Mouse (Mus musculus) neural tube, embryonic 15.5 days (tissue): Measurements from ENCODE around the gene E130114P18Rik. TPM values are rescaled to one million over a fixed set of nuclear protein-coding genes. Genes with fewer than 3 reads are reported as not detected.

Experiments
- ATAC-seq: fragments of 200-750 bp; cut with Nextera tagmentation; 2 replicates; pipeline ENCODE4 v1.8.0; 2017; ENCODE audit warnings: mild to moderate bottlenecking, moderate TSS enrichment, moderate library complexity; ENCODE audit not compliant: low FRiP score
- H3K27ac ChIP-seq: fragments of 300-500 bp; sonication (generic); replicated peaks from 2 replicates; pipeline ENCODE4 v1.5.1; 2015; ENCODE audit warnings: mild to moderate bottlenecking, inconsistent platforms
- H3K27me3 ChIP-seq: fragments of 300-500 bp; sonication (generic); replicated peaks from 2 replicates; pipeline ENCODE4 v1.6.1; 2015; ENCODE audit warnings: inconsistent platforms
- H3K36me3 ChIP-seq: fragments of 300-500 bp; sonication (generic); 2 replicates; pipeline ENCODE4 v1.6.1; 2015; ENCODE audit warnings: inconsistent platforms
- H3K4me1 ChIP-seq: fragments of 300-500 bp; sonication (generic); 2 replicates; pipeline ENCODE4 v1.6.1; 2015; ENCODE audit warnings: inconsistent platforms
- H3K4me2 ChIP-seq: fragments of 300-500 bp; sonication (generic); 2 replicates; pipeline ENCODE4 v1.6.1; 2015; ENCODE audit warnings: inconsistent platforms, mild to moderate bottlenecking, moderate library complexity
- H3K4me3 ChIP-seq: fragments of 300-500 bp; sonication (generic); replicated peaks from 2 replicates; pipeline ENCODE4 v1.5.1; 2015; ENCODE audit warnings: mild to moderate bottlenecking, inconsistent platforms
- H3K9ac ChIP-seq: fragments of 300-500 bp; sonication (generic); replicated peaks from 2 replicates; pipeline ENCODE4 v1.6.1; 2015; ENCODE audit warnings: mild to moderate bottlenecking, inconsistent platforms
- H3K9me3 ChIP-seq: fragments of 300-500 bp; sonication (generic); replicated peaks from 2 replicates; pipeline ENCODE4 v1.6.1; 2016; ENCODE audit warnings: inconsistent platforms
- WGBS: fragments of 180-500 bp; shearing (Covaris S2); methylation state at CpG from one replicate; pipeline ENCODE4 v1.1.7; 2015; ENCODE audit warnings: mixed read lengths; 5-methylcytosine and 5-hydroxymethylcytosine counted together
- polyA plus RNA-seq: library from polyadenylated mRNA; unstranded; fragments of >200 nt; fragmentation: Nextera tagmentation; extraction: Ambion mirVana; gene quantifications from 2 replicates; pipeline ENCODE4 v1.2.1, GENCODE M21; 2015

Gene E130114P18Rik
- polyA plus RNA-seq, 1 experiment from 2014 or later = 18.4 TPM

GRCm38 (mm10) chr4:97582796-97583430 is 195.0 kb downstream of the E130114P18Rik start:
- Histone ChIP-seq H3K27ac (peak overlapping the region; percentile 75), H3K27me3 (no peaks in the 10 kb centered on the region), H3K4me1 (peaks cover 17% of the 10 kb centered on the region; the same call in 1 of the 2 replicates), H3K4me2 (peak overlapping the region; percentile 45), H3K9ac (peak overlapping the region; percentile 5; the same call in 1 of the 2 replicates), H3K4me3 (peak overlapping the region; percentile 29), H3K9me3 (no peaks in the 10 kb centered on the region), H3K36me3 (no peaks in the 10 kb centered on the region)
- 29% methylated on average over 15 of the region's 15 CpGs for WGBS
- ATAC-seq = peak; percentile 57; the same call in 1 of the 2 replicates

GRCm38 (mm10) chr4:97582064-97582415 is 195.8 kb downstream of the E130114P18Rik start:
- Histone ChIP-seq H3K4me2 (peak overlapping the region; percentile 45), H3K4me1 (peaks cover 17% of the 10 kb centered on the region; the same call in 1 of the 2 replicates), H3K27me3 (no peaks in the 10 kb centered on the region), H3K4me3 (peak overlapping the region; percentile 29; the same call in 1 of the 2 replicates), H3K9me3 (no peaks in the 10 kb centered on the region), H3K9ac (no peak overlapping the region), H3K36me3 (no peaks in the 10 kb centered on the region), H3K27ac (peak overlapping the region; percentile 75)
- ATAC-seq = no peak
- 62% methylated on average over 3 of the region's 3 CpGs for WGBS

GRCm38 (mm10) chr4:97581314-97582063 is 196.4 kb downstream of the E130114P18Rik start:
- no peaks in the 10 kb centered on the region for H3K27me3 ChIP-seq
- H3K4me1 ChIP-seq = peaks cover 17% of the 10 kb centered on the region; the same call in 1 of the 2 replicates
- no peak for ATAC-seq
- H3K4me2 ChIP-seq = peak overlapping the region; percentile 45
- peak overlapping the region; percentile 29; the same call in 1 of the 2 replicates for H3K4me3 ChIP-seq
- 40% methylated on average over 12 of the region's 12 CpGs for whole genome bisulfite sequencing
- H3K9ac ChIP-seq = no peak overlapping the region
- no peaks in the 10 kb centered on the region for H3K36me3 ChIP-seq
- H3K27ac ChIP-seq = peak overlapping the region; percentile 75
- no peaks in the 10 kb centered on the region for H3K9me3 ChIP-seq

- Histone ChIP-seq H3K4me1 (peaks cover 17% of the 10 kb centered on the region; the same call in 1 of the 2 replicates), H3K4me2 (peak overlapping the region; percentile 45; the same call in 1 of the 2 replicates), H3K27me3 (no peaks in the 10 kb centered on the region), H3K9ac (no peak overlapping the region), H3K27ac (peak overlapping the region; percentile 75; the same call in 1 of the 2 replicates), H3K9me3 (no peaks in the 10 kb centered on the region), H3K4me3 (no peak overlapping the region), H3K36me3 (no peaks in the 10 kb centered on the region)
- WGBS = 66% methylated on average over 7 of the region's 7 CpGs
- ATAC-seq = no peak
Observed at GRCm38 (mm10) chr4:97580906-97581305, 197.0 kb downstream of the E130114P18Rik start.

GRCm38 (mm10) chr4:97578571-97579165 is 199.2 kb downstream of the E130114P18Rik start:
- H3K4me2 ChIP-seq = no peak overlapping the region
- ATAC-seq = no peak
- peaks cover 12% of the 10 kb centered on the region; the same call in 1 of the 2 replicates for H3K4me1 ChIP-seq
- no peaks in the 10 kb centered on the region for H3K36me3 ChIP-seq
- no peaks in the 10 kb centered on the region for H3K9me3 ChIP-seq
- H3K27me3 ChIP-seq = no peaks in the 10 kb centered on the region
- H3K4me3 ChIP-seq = no peak overlapping the region
- 76% methylated on average over 9 of the region's 9 CpGs for WGBS
- no peak overlapping the region for H3K9ac ChIP-seq
- H3K27ac ChIP-seq = no peak overlapping the region

- Histone ChIP-seq H3K27me3 (no peaks in the 10 kb centered on the region), H3K9ac (no peak overlapping the region), H3K4me1 (peaks cover 5% of the 10 kb centered on the region; the same call in 1 of the 2 replicates), H3K36me3 (no peaks in the 10 kb centered on the region), H3K27ac (no peak overlapping the region), H3K4me2 (no peak overlapping the region), H3K9me3 (no peaks in the 10 kb centered on the region), H3K4me3 (no peak overlapping the region)
- WGBS = 65% methylated on average over 5 of the region's 5 CpGs
- no peak for ATAC-seq
Observed at GRCm38 (mm10) chr4:97577431-97577830, 200.4 kb downstream of the E130114P18Rik start.

GRCm38 (mm10) chr4:97575447-97575846 is 202.4 kb downstream of the E130114P18Rik start:
- Histone ChIP-seq H3K4me3 (no peak overlapping the region), H3K4me2 (no peak overlapping the region), H3K9me3 (no peaks in the 10 kb centered on the region), H3K9ac (no peak overlapping the region), H3K27ac (0 out of 2 replicates have a peak overlapping the region, but pooled peaks have one; percentile 34), H3K27me3 (no peaks in the 10 kb centered on the region), H3K36me3 (no peaks in the 10 kb centered on the region), H3K4me1 (peaks cover 5% of the 10 kb centered on the region; the same call in 1 of the 2 replicates)
- peak; percentile 55; the same call in 1 of the 2 replicates for ATAC-seq
- WGBS = 29% methylated on average over 5 of the region's 5 CpGs

GRCm38 (mm10) chr4:97569320-97569719 is 208.6 kb downstream of the E130114P18Rik start:
- Histone ChIP-seq H3K27ac (no peak overlapping the region), H3K36me3 (no peaks in the 10 kb centered on the region), H3K9ac (no peak overlapping the region)

GRCm38 (mm10) chr4:97564656-97565055 is 213.2 kb downstream of the E130114P18Rik start:
- no peak overlapping the region for H3K27ac ChIP-seq
- ATAC-seq = no peak
- 43% methylated on average over 4 of the region's 4 CpGs for WGBS
- no peaks in the 10 kb centered on the region for H3K36me3 ChIP-seq
- H3K4me2 ChIP-seq = no peak overlapping the region
- no peaks in the 10 kb centered on the region for H3K9me3 ChIP-seq
- H3K9ac ChIP-seq = no peak overlapping the region
- no peaks in the 10 kb centered on the region for H3K4me1 ChIP-seq
- H3K27me3 ChIP-seq = no peaks in the 10 kb centered on the region
- no peak overlapping the region for H3K4me3 ChIP-seq

More at GRCm38 (mm10) chr4:97569320-97569719, 208.6 kb downstream of the E130114P18Rik start:
- no peak overlapping the region for H3K4me3 ChIP-seq
- H3K9me3 ChIP-seq = no peaks in the 10 kb centered on the region
- no peak overlapping the region for H3K4me2 ChIP-seq
- H3K27me3 ChIP-seq = no peaks in the 10 kb centered on the region
- WGBS = 93% methylated on average over 3 of the region's 3 CpGs
- no peak for ATAC-seq
- H3K4me1 ChIP-seq = no peaks in the 10 kb centered on the region

- no peak overlapping the region for H3K27ac ChIP-seq
- H3K36me3 ChIP-seq = no peaks in the 10 kb centered on the region
- H3K4me3 ChIP-seq = no peak overlapping the region
- no peaks in the 10 kb centered on the region for H3K27me3 ChIP-seq
- no peak for ATAC-seq
- no peaks in the 10 kb centered on the region for H3K4me1 ChIP-seq
- no peak overlapping the region for H3K9ac ChIP-seq
- no peak overlapping the region for H3K4me2 ChIP-seq
- no peaks in the 10 kb centered on the region for H3K9me3 ChIP-seq
- 90% methylated on average over 6 of the region's 6 CpGs for WGBS
Observed at GRCm38 (mm10) chr4:97564199-97564598, 213.7 kb downstream of the E130114P18Rik start.

- 87% methylated on average over 2 of the region's 2 CpGs for WGBS
- H3K36me3 ChIP-seq = no peaks in the 10 kb centered on the region
- H3K9ac ChIP-seq = no peak overlapping the region
- no peaks in the 10 kb centered on the region for H3K4me1 ChIP-seq
- no peak overlapping the region for H3K4me2 ChIP-seq
- ATAC-seq = no peak
- H3K27ac ChIP-seq = no peak overlapping the region
- no peaks in the 10 kb centered on the region for H3K9me3 ChIP-seq
- H3K4me3 ChIP-seq = no peak overlapping the region
- H3K27me3 ChIP-seq = no peaks in the 10 kb centered on the region
Observed at GRCm38 (mm10) chr4:97557585-97557984, 220.3 kb downstream of the E130114P18Rik start.
